Mouse (Mus musculus) stomach, postnatal 0 days (tissue): ENCODE measurements around the gene Dlgap1.

Experiments
- CTCF ChIP-seq: IDR thresholded peaks from 2 replicates; pipeline ENCODE4 v1.5.1; 2016; ENCODE audit warnings: antibody characterized with exemption, low read depth, mild to moderate bottlenecking, moderate library complexity
- EP300 ChIP-seq: optimal IDR thresholded peaks from 2 replicates; pipeline ENCODE3; 2016; ENCODE audit warnings: antibody characterized with exemption

DNA sequence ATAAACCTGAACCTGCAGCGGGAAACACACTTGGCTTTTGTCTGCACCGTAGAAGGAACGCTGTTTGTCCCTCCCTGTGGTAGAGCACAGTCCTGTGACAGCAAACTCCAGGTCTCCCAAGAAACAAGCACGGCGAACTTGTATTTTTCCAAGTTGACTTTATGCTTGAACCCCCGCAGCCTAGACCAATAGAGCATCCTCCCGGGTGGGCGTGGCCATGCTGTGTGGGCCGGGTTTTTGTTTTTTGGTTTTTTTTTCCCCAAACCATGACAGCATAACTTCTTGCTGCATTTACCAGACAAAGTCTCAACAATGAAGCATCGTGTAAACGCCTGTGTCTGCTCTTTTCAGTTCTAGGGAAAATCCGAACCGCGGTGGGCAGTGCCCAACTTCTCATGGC lies 840.0 kb downstream of the Dlgap1 start:
- TF ChIP-seq CTCF: no peak
- no peak for TF ChIP-seq EP300
